Mouse (Mus musculus) ovary, postnatal 14 days (tissue): ENCODE measurements around the gene Hist3h2ba.

Source experiments
- DNase-seq: peaks from one replicate; pipeline ENCODE4 v3.0.0; 2022; ENCODE audit warnings: low spot score

Gene Hist3h2ba

GRCm38 (mm10) chr11:58964216-58964615 lies 15.5 kb downstream of the Hist3h2ba start:
- DNase-seq, result no peak

GRCm38 (mm10) chr11:58965001-58965760 lies 16.5 kb downstream of the Hist3h2ba start:
- no peak for DNase-seq

- no peak for DNase-seq
Observed at GRCm38 (mm10) chr11:58967346-58967745, 18.6 kb downstream of the Hist3h2ba start.

- DNase-seq, result no peak
Observed at GRCm38 (mm10) chr11:58968551-58968950, 19.8 kb downstream of the Hist3h2ba start.

- DNase-seq, result no peak
Observed at GRCm38 (mm10) chr11:58969027-58969426, 20.3 kb downstream of the Hist3h2ba start.

GRCm38 (mm10) chr11:58969659-58970058 lies 20.9 kb downstream of the Hist3h2ba start:
- DNase-seq, result no peak

GRCm38 (mm10) chr11:58970831-58971530 lies 22.3 kb downstream of the Hist3h2ba start:
- no peak for DNase-seq

- DNase-seq, result no peak
Observed at GRCm38 (mm10) chr11:58971796-58972195, 23.1 kb downstream of the Hist3h2ba start.

- no peak for DNase-seq
Observed at GRCm38 (mm10) chr11:58974414-58974813, 25.7 kb downstream of the Hist3h2ba start.

GRCm38 (mm10) chr11:58977150-58977549 lies 28.4 kb downstream of the Hist3h2ba start:
- DNase-seq, result no peak

- no peak for DNase-seq
Observed at GRCm38 (mm10) chr11:58977607-58978026, 28.9 kb downstream of the Hist3h2ba start.

- DNase-seq, result peak; percentile 40
Observed at GRCm38 (mm10) chr11:58978027-58978705, 29.4 kb downstream of the Hist3h2ba start, which contains the start of gene Trim11. TSS of gene Trim11 (plus strand) at chr11:58978093.

- no peak for DNase-seq
Observed at GRCm38 (mm10) chr11:58978706-58979030, 29.9 kb downstream of the Hist3h2ba start.

- no peak for DNase-seq
Observed at GRCm38 (mm10) chr11:58979183-58979582, 30.5 kb downstream of the Hist3h2ba start.

GRCm38 (mm10) chr11:58979661-58980060 lies 30.9 kb downstream of the Hist3h2ba start:
- DNase-seq, result no peak

- no peak for DNase-seq
Observed at GRCm38 (mm10) chr11:58980381-58980990, 31.8 kb downstream of the Hist3h2ba start.

- peak; percentile 38 for DNase-seq
Observed at GRCm38 (mm10) chr11:58981541-58982447, 33.1 kb downstream of the Hist3h2ba start.

- no peak for DNase-seq
Observed at GRCm38 (mm10) chr11:58982471-58983097, 33.9 kb downstream of the Hist3h2ba start.

GRCm38 (mm10) chr11:58983691-58984341 lies 35.1 kb downstream of the Hist3h2ba start:
- DNase-seq, result no peak

- no peak for DNase-seq
Observed at GRCm38 (mm10) chr11:58984657-58985056, 35.9 kb downstream of the Hist3h2ba start.
